ENCODE assay signal across 24 mouse cellular contexts in genomic region chr10:8114530-8114929, GRCm38 (mm10).
DNase-seq lines count a peak whose midpoint lies in the region; ATAC-seq lines count a peak whose summit lies in the region.
"Had no signal": no experiment of that assay in that cellular context is flagged by ENCODE, and none has a peak within 500 bp of the region (broad histone marks: within the 10 kb centered on the region; RNA-seq: fewer than 3 reads in every experiment).

No protein-coding gene starts in this region.

- peak; percentile 24 for DNase-seq in heart, adult 11 months
- DNase-seq in heart, postnatal 4 days = no peak
- DNase-seq in thymus, postnatal 0 days (ENCODE audit: low spot score) = peak; percentile 39
- no peak for DNase-seq in thymus, adult 18-20 months
- peak; percentile 78 for DNase-seq in ZHBTc4 (ENCODE audit: low read depth, low spot score)
- no peak for DNase-seq in right cerebral cortex, adult 18-20 months
- DNase-seq: adrenal gland, adult 2 months; adrenal gland, postnatal 25 days; cerebellum, adult 18-20 months; cerebellum, adult 9-11 months; embryo, embryonic 11 days; gastrocnemius, postnatal 36 days; heart, adult 18-20 months; kidney, adult 11 months had no signal

- H3K27ac ChIP-seq in neural tube, embryonic 15.5 days (replicated peaks) = no peak overlapping the region
- H3K27ac ChIP-seq: embryonic facial prominence, embryonic 15.5 days; forebrain, embryonic 10.5 days; heart, embryonic 15.5 days; hindbrain, embryonic 13.5 days; hindbrain, postnatal 0 days had no signal

- no peak for ATAC-seq in neural tube, embryonic 15.5 days (ENCODE audit: low FRiP score)
- ATAC-seq: forebrain, embryonic 14.5 days; hindbrain, postnatal 0 days had no signal

- no peaks in the 10 kb centered on the region for H3K4me1 ChIP-seq in neural tube, embryonic 15.5 days
- H3K4me1 ChIP-seq: embryonic facial prominence, embryonic 15.5 days; hindbrain, embryonic 13.5 days had no signal

- H3K27me3 ChIP-seq in neural tube, embryonic 15.5 days (replicated peaks) = no peaks in the 10 kb centered on the region
- H3K27me3 ChIP-seq: embryonic facial prominence, embryonic 15.5 days; heart, embryonic 15.5 days; hindbrain, embryonic 13.5 days had no signal

- no peaks in the 10 kb centered on the region for H3K36me3 ChIP-seq in neural tube, embryonic 15.5 days
- H3K36me3 ChIP-seq: embryonic facial prominence, embryonic 15.5 days; forebrain, embryonic 10.5 days; G1E; heart, embryonic 15.5 days; hindbrain, embryonic 13.5 days had no signal

- H3K4me3 ChIP-seq in neural tube, embryonic 15.5 days (replicated peaks) = no peak overlapping the region
- H3K4me3 ChIP-seq: embryonic facial prominence, embryonic 15.5 days; erythroblast, embryonic 14.5 days; forebrain, embryonic 10.5 days; heart, embryonic 15.5 days; hindbrain, embryonic 13.5 days had no signal

- no peaks in the 10 kb centered on the region for H3K9me3 ChIP-seq in neural tube, embryonic 15.5 days (replicated peaks)
- H3K9me3 ChIP-seq: embryonic facial prominence, embryonic 15.5 days; forebrain, embryonic 10.5 days; G1E; heart, embryonic 15.5 days; hindbrain, embryonic 13.5 days had no signal

- 72% methylated on average over 3 of the region's 3 CpGs for WGBS in neural tube, embryonic 15.5 days

- H3K4me2 ChIP-seq in neural tube, embryonic 15.5 days = no peak overlapping the region
- H3K4me2 ChIP-seq: embryonic facial prominence, embryonic 15.5 days; heart, embryonic 11.5 days; heart, embryonic 15.5 days; hindbrain, embryonic 13.5 days had no signal

- no peak overlapping the region for H3K9ac ChIP-seq in neural tube, embryonic 15.5 days (replicated peaks)
- H3K9ac ChIP-seq: embryonic facial prominence, embryonic 15.5 days; heart, embryonic 15.5 days; hindbrain, embryonic 13.5 days had no signal

Comparison
In these comparisons a context has a peak if more than half of its experiments do, and no peak if none do; other contexts are left out.
1. DNase-seq: peak in heart, adult 11 months (single experiment), thymus, postnatal 0 days (single experiment) and ZHBTc4 (single experiment); none in heart, postnatal 4 days (single experiment), thymus, adult 18-20 months (0 of 2) and right cerebral cortex, adult 18-20 months (single experiment).